Mouse (Mus musculus) heart, embryonic 16.5 days (tissue): Measurements from ENCODE around the gene Abl2. TPM values are rescaled to one million over a fixed set of nuclear protein-coding genes. Genes with fewer than 3 reads are reported as not detected.
A peak's percentile ranks its signal among the peaks of the same experiment; 100 is the strongest.

Experiments used
- ATAC-seq: fragments of 200-750 bp; cut with Nextera tagmentation; replicated peaks from 2 replicates; pipeline ENCODE4 v1.8.0; 2017; ENCODE audit warnings: moderate number of reproducible peaks; ENCODE audit not compliant: insufficient read depth, low FRiP score; ENCODE audit errors: extremely low read depth
- H3K27ac ChIP-seq: fragments of 300-500 bp; sonication (generic); 2 replicates; pipeline ENCODE4 v1.5.1; 2014; ENCODE audit warnings: mild to moderate bottlenecking, low read length, control low read depth, moderate library complexity
- H3K27me3 ChIP-seq: fragments of 300-500 bp; sonication (generic); 2 replicates; pipeline ENCODE4 v1.6.1; 2014; ENCODE audit warnings: low read length, mixed read lengths; ENCODE audit not compliant: control insufficient read depth, insufficient read depth
- H3K36me3 ChIP-seq: fragments of 300-500 bp; sonication (generic); 2 replicates; pipeline ENCODE4 v1.6.1; 2014; ENCODE audit not compliant: control insufficient read depth, insufficient read depth
- H3K4me1 ChIP-seq: fragments of 300-500 bp; sonication (generic); 2 replicates; pipeline ENCODE4 v1.6.1; 2014; ENCODE audit warnings: low read length, mixed read lengths; ENCODE audit not compliant: control insufficient read depth, insufficient read depth
- H3K4me2 ChIP-seq: fragments of 300-500 bp; sonication (generic); 2 replicates; pipeline ENCODE4 v1.6.1; 2014; ENCODE audit warnings: low read depth, mild to moderate bottlenecking, control low read depth, low read length
- H3K4me3 ChIP-seq: fragments of 300-500 bp; sonication (generic); 2 replicates; pipeline ENCODE4 v1.5.1; 2014; ENCODE audit warnings: mild to moderate bottlenecking, control low read depth, low read length
- H3K9ac ChIP-seq: fragments of 300-500 bp; sonication (generic); 2 replicates; pipeline ENCODE4 v1.6.1; 2014; ENCODE audit warnings: low read length, control low read depth
- H3K9me3 ChIP-seq: fragments of 300-500 bp; sonication (generic); replicated peaks from 2 replicates; pipeline ENCODE4 v1.6.1; 2016; ENCODE audit warnings: low read length; ENCODE audit not compliant: control insufficient read depth
- WGBS: fragments of 180-500 bp; shearing (Covaris S2); extraction: QIAGEN DNeasy Blood & Tissue Kit; methylation state at CpG from one replicate; pipeline ENCODE4 v1.1.7; 2014; 5-methylcytosine and 5-hydroxymethylcytosine counted together
- polyA plus RNA-seq: library from polyadenylated mRNA; unstranded; fragments of >200 nt; fragmentation: Nextera tagmentation; extraction: Ambion mirVana; gene quantifications from 2 replicates; pipeline ENCODE4 v1.2.1, GENCODE M21; 2015

Gene Abl2
- polyA plus RNA-seq, 1 experiment from 2014 or later, result 2.7 TPM

DNA sequence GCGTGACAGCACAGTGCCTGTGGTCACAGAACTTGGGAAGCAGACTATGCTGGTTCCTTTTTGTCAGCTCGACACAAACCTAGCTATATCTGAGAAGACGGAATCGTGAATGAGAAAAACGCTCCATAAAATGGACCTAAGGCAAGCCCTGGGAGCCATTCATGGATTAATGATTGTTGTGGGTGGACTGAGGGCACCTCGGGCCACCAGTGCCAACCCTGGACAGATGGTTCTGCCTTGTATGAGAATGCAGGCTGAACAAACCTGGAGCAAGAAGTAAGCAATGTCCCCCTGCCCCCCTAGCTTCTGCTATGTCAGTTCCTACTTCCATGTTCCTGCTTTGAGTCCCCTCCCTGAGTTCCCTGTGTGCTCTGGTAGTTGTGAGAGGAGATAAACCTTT is 20.9 kb upstream of the Abl2 start:
- no peak overlapping the region for H3K4me2 ChIP-seq
- no peaks in the 10 kb centered on the region for H3K27me3 ChIP-seq
- no peaks in the 10 kb centered on the region for H3K4me1 ChIP-seq
- H3K9ac ChIP-seq, result no peak overlapping the region
- no peaks in the 10 kb centered on the region for H3K9me3 ChIP-seq
- H3K36me3 ChIP-seq, result no peaks in the 10 kb centered on the region
- no peak overlapping the region for H3K27ac ChIP-seq
- no peak overlapping the region for H3K4me3 ChIP-seq
- no peak for ATAC-seq
- WGBS, result 82% methylated on average over 6 of the region's 6 CpGs

DNA sequence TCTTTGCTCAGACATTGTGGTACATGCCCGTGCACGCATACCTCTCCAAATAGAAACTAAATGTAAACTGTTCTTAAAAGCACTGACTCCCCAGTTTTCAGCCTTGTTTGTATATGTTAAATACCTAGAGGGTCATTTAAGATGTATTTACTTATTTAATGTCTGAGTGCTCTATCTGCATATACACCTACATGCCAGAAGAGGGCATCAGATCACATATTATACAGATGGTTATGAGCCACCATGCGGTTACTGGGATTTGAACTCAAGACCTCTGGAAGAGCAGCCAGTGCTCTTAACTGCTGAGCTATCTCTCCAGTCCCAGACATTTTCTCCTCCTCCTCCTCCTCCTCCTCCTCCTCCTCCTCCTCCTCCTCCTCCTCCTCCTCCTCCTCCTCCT is 20.2 kb upstream of the Abl2 start:
- no peak overlapping the region for H3K9ac ChIP-seq
- 75% methylated on average over 3 of the region's 3 CpGs for WGBS
- H3K36me3 ChIP-seq, result no peaks in the 10 kb centered on the region
- no peaks in the 10 kb centered on the region for H3K4me1 ChIP-seq
- no peaks in the 10 kb centered on the region for H3K27me3 ChIP-seq
- no peaks in the 10 kb centered on the region for H3K9me3 ChIP-seq
- no peak overlapping the region for H3K27ac ChIP-seq
- H3K4me2 ChIP-seq, result no peak overlapping the region
- no peak overlapping the region for H3K4me3 ChIP-seq
- ATAC-seq, result no peak

DNA sequence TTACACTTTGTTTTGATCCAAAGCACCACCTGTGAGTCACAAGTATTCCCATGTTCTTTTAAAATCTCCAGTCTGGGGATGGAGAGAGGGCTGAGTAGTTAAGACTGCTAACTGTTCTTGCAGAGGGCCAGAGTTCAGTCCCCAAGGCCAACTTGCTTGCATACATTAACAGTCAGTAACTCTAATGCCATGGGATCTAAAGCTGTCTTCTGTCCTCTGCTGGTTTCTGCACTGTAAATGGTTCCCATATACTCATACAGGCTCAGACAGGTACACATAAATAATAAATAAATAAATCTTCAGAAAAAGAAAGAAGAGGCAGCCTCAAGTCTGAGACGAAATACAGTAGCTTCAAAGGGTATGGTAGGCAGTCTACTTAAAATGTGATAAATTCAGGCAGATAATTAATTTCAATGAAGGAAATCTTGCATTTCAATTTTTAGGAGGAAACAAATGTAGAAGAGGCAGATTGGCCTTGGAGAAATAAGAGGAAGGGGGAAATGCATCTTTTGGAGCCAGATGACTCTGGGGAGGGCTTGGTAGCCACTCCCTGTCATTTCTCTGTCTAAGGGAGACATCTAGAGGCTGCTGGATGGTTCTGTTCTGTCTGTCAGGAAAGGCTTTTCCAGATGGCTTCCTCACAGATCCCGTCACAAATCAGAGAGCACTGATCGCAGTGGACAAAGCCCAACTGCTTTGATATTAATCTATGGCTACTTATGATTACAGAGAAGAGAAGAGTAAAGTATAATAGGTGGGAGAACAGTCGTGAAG is 18.6 kb upstream of the Abl2 start:
- Histone ChIP-seq H3K4me1 (peaks cover 4% of the 10 kb centered on the region; the same call in 1 of the 2 replicates), H3K4me2 (no peak overlapping the region), H3K9me3 (no peaks in the 10 kb centered on the region), H3K27me3 (no peaks in the 10 kb centered on the region), H3K9ac (no peak overlapping the region), H3K4me3 (no peak overlapping the region), H3K36me3 (no peaks in the 10 kb centered on the region), H3K27ac (no peak overlapping the region)
- WGBS, result 46% methylated on average over 4 of the region's 4 CpGs
- ATAC-seq, result peak; percentile 55; the same call in 1 of the 2 replicates

DNA sequence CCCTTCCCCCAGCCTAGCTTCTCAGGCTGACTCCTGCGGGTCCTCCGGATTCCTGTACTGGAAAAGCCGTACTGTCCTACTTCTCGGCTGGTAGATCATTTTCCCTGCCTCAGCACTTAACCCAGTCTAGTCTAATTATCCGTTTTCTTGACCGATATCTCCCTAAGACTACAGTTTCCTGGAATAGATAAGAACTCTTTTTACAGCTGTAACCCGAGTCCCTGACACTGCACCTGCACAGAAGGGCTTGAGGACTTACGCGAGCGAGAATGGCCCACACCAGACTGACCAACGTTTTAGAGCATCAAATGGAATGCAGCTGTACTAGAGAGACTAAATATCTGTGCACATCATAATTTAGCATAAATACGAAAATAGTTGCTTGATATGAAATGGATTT is 14.6 kb upstream of the Abl2 start:
- Histone ChIP-seq H3K27me3 (no peaks in the 10 kb centered on the region), H3K27ac (no peak overlapping the region), H3K4me2 (peak overlapping the region; percentile 26; the same call in 1 of the 2 replicates), H3K4me1 (peaks cover 4% of the 10 kb centered on the region; the same call in 1 of the 2 replicates), H3K9ac (no peak overlapping the region), H3K36me3 (no peaks in the 10 kb centered on the region), H3K9me3 (no peaks in the 10 kb centered on the region), H3K4me3 (no peak overlapping the region)
- no peak for ATAC-seq
- WGBS, result 18% methylated on average over 12 of the region's 12 CpGs

DNA sequence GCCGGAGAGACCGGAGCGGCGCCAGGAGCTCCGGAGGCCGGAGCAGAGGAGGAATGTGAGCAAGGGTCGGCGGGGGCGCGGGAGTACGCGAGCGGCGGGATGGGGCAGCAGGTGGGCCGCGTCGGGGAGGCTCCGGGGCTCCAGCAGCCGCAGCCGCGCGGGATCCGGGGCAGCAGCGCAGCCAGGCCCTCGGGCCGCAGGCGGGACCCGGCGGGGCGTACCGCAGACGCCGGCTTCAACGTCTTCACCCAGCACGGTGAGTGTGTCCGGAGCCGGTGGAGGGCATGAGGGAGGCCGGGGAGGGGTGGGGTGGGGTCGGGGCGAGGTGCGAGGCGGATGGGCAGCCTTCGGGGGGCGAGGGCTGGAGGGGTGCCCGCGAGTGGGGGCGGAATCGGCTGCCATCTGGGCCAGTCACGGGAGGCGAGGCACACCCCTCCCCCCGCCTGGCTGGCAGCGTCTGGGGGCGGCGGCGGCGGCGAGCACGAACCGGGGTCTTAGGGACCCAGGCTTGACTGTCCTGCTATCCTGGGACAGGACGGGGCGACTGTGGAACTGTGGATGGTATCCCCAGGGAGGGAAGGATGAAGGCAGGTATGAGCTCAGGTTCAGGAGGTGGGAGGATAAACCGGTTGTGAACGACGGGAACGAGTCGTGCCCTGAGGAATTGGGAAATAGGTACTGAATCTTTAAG is 509 bp downstream of the Abl2 start:
- Histone ChIP-seq H3K4me2 (peak overlapping the region; percentile 70), H3K27ac (peak overlapping the region; percentile 91), H3K9me3 (no peaks in the 10 kb centered on the region), H3K27me3 (no peaks in the 10 kb centered on the region), H3K9ac (peak overlapping the region; percentile 99), H3K4me1 (peaks cover 6% of the 10 kb centered on the region; the same call in 1 of the 2 replicates), H3K4me3 (peak overlapping the region; percentile 97), H3K36me3 (no peaks in the 10 kb centered on the region)
- ATAC-seq, result peak; percentile 47
- under 1% methylated on average over 63 of the region's 66 CpGs for WGBS

DNA sequence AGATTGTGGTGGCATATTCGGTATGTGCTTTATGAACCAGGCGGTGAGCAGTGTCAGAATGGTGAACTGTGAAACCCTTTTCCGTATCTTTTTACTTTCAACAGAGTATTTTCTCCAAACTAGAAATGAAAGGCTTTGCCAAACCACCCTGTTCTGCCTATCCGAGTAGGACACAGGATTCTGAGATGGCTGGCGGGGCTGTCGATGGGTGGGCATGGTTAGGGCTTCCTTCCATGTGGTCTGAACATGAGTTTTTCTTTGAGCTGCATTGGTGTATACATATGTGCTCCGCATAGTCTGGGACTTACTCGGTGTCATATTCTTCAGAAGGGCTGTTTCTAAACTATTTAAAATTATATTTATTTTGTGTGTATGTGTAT is 1.0 kb downstream of the Abl2 start:
- Histone ChIP-seq H3K4me2 (peak overlapping the region; percentile 70), H3K9ac (peak overlapping the region; percentile 99), H3K27me3 (no peaks in the 10 kb centered on the region), H3K9me3 (no peaks in the 10 kb centered on the region), H3K4me3 (peak overlapping the region; percentile 97), H3K4me1 (peaks cover 6% of the 10 kb centered on the region; the same call in 1 of the 2 replicates), H3K27ac (peak overlapping the region; percentile 91; the same call in 1 of the 2 replicates), H3K36me3 (no peaks in the 10 kb centered on the region)
- whole genome bisulfite sequencing, result 11% methylated on average over 8 of the region's 8 CpGs
- ATAC-seq, result no peak

DNA sequence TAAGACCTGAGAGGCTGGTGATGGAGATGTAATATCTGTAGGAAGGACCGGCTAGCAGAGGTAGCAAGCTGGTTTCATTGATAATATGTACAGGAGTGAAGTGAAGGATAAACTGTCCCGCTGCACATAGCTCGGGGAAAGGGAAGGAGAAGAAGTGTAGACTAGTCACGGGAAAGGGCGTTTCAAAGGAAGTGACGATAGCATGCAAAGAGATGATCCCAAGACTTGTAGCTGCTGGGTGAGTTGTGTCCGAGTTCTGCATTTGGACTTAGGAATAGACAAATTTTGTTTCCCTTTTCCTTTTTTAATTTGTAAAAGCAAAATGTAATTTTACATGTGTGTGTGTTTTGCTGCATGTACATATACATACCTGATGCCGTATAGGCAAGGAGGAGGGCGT is 1.9 kb downstream of the Abl2 start:
- Histone ChIP-seq H3K27me3 (no peaks in the 10 kb centered on the region), H3K4me1 (peaks cover 6% of the 10 kb centered on the region; the same call in 1 of the 2 replicates), H3K36me3 (no peaks in the 10 kb centered on the region), H3K4me2 (no peak overlapping the region), H3K27ac (no peak overlapping the region), H3K9ac (no peak overlapping the region), H3K9me3 (no peaks in the 10 kb centered on the region), H3K4me3 (no peak overlapping the region)
- 79% methylated on average over 9 of the region's 9 CpGs for WGBS
- ATAC-seq, result no peak

DNA sequence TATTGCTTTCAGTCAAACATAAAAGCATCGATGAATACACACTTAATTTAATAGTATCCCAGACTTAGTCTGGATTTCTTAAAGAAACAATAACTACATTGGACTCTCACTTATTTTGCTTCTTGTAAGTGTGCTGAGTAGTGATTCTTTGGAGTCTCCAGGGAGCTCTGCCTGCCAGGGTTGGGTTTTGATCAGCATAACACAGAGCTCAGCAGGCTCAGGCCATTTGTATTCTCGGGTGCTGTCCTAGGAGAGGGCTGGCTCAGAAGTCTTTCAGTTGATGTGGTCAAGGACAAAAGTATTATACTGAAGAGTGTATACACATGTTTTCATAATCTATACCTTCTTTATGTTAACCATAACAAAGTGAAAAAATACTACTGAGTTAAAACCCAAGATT is 6.7 kb downstream of the Abl2 start:
- 74% methylated on average over 2 of the region's 2 CpGs for WGBS
- Histone ChIP-seq H3K9me3 (no peaks in the 10 kb centered on the region), H3K36me3 (no peaks in the 10 kb centered on the region; the same call in 1 of the 2 replicates), H3K27ac (no peak overlapping the region), H3K4me1 (peaks cover 8% of the 10 kb centered on the region; the same call in 1 of the 2 replicates), H3K4me2 (no peak overlapping the region), H3K4me3 (no peak overlapping the region), H3K27me3 (no peaks in the 10 kb centered on the region), H3K9ac (no peak overlapping the region)
- ATAC-seq, result no peak

DNA sequence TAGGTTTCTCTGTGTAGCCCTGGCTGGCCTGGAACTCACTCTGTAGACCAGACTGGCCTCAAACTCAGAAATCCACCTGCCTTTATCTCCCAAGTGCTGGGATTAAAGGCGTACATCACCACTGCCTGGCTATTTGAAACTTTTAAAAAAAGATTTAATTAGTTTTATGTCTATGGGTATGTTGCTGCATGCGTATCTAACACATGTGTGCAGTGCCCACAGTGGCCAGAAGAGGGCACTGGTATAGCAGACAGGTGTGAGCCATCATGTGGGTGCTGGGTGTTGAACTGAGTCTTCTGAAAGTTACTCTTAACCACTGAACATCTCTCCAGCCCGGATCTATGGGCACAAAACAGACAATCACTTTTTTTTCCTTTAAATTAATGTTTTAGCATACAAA is 7.5 kb downstream of the Abl2 start:
- H3K4me2 ChIP-seq, result no peak overlapping the region
- WGBS, result 98% methylated on average over 3 of the region's 3 CpGs
- H3K36me3 ChIP-seq, result no peaks in the 10 kb centered on the region; the same call in 1 of the 2 replicates
- H3K9ac ChIP-seq, result no peak overlapping the region
- no peak for ATAC-seq
- H3K27ac ChIP-seq, result no peak overlapping the region
- H3K9me3 ChIP-seq, result no peaks in the 10 kb centered on the region
- peaks cover 6% of the 10 kb centered on the region; the same call in 1 of the 2 replicates for H3K4me1 ChIP-seq
- no peaks in the 10 kb centered on the region for H3K27me3 ChIP-seq
- H3K4me3 ChIP-seq, result no peak overlapping the region
